Mouse (Mus musculus): ENCODE results near the gene Ppfia4. TPM values are rescaled to one million over a fixed set of nuclear protein-coding genes. Genes with fewer than 3 reads are reported as not detected.

Ppfia4 gene
- polyA plus RNA-seq, 1 experiment from 2014 or later: 10.5 TPM

GRCm38 (mm10) chr1:134326841-134327346 lies 5.8 kb downstream of the Ppfia4 start:
- ATAC-seq (ENCODE audit: insufficient number of reproducible peaks, insufficient read depth, low FRiP score, low read depth): no peak
- Histone ChIP-seq H3K4me1 (ENCODE audit: control insufficient read depth in 2 of 2, insufficient read depth in 2 of 2, low read length in 2 of 2) (peaks cover 0 to 5% of the 10 kb centered on the region in 2 experiments; a peak in 2 of 4 replicates), H3K4me3 (ENCODE audit: control insufficient read depth in 1 of 2, insufficient read depth in 1 of 2, low read depth in 1 of 2, low read length in 2 of 2) (no peak overlapping the region), H3K27ac (replicated peaks in 1 of 2; ENCODE audit: control insufficient read depth in 1 of 2, insufficient read depth in 1 of 2, low read depth in 2 of 2, low read length in 2 of 2) (no peak overlapping the region), H3K9ac (ENCODE audit: low read length) (no peak overlapping the region), H3K27me3 (ENCODE audit: control insufficient read depth, insufficient read depth, low read length) (no peaks in the 10 kb centered on the region), H3K36me3 (ENCODE audit: control insufficient read depth, insufficient read depth, low read length) (peaks cover 54% of the 10 kb centered on the region), H3K9me3 (ENCODE audit: control insufficient read depth, low read length) (no peaks in the 10 kb centered on the region), H3K4me2 (ENCODE audit: low read length) (no peak overlapping the region)
- 85% methylated on average over 12 of the region's 12 CpGs for WGBS

DNA sequence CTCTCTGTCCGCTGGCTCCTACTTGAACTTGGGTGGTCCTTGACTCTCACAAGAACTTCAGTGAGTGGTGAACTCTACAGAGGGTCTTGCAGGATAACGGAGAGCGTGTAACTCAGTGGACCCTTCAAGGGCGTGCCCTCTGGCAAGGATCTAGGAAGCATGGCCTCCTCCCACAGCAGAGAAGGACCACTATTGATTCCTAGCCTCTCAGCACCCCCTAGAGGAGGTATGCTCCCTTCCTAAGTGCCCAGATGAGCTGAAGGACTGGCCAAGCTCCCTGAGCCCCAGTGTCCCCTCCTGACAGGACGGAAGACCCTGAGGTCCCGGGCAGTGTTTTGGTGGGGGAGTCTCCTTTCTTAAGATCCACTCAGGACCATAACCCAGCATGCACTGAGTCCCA lies 10.1 kb downstream of the Ppfia4 start:
- Histone ChIP-seq H3K36me3 (ENCODE audit: control insufficient read depth, insufficient read depth, low read length) (peaks cover 57% of the 10 kb centered on the region), H3K27ac (replicated peaks in 1 of 2; ENCODE audit: control insufficient read depth in 1 of 2, insufficient read depth in 1 of 2, low read depth in 2 of 2, low read length in 2 of 2) (no peak overlapping the region), H3K9ac (ENCODE audit: low read length) (no peak overlapping the region), H3K4me1 (ENCODE audit: control insufficient read depth in 2 of 2, insufficient read depth in 2 of 2, low read length in 2 of 2) (no peaks in the 10 kb centered on the region), H3K4me2 (ENCODE audit: low read length) (no peak overlapping the region), H3K9me3 (ENCODE audit: control insufficient read depth, low read length) (no peaks in the 10 kb centered on the region), H3K27me3 (ENCODE audit: control insufficient read depth, insufficient read depth, low read length) (no peaks in the 10 kb centered on the region), H3K4me3 (ENCODE audit: control insufficient read depth in 1 of 2, insufficient read depth in 1 of 2, low read depth in 1 of 2, low read length in 2 of 2) (no peak overlapping the region)
- WGBS: 71% methylated on average over 6 of the region's 6 CpGs
- ATAC-seq (ENCODE audit: insufficient number of reproducible peaks, insufficient read depth, low FRiP score, low read depth): peak; percentile 48; the same call in 1 of the 2 replicates

DNA sequence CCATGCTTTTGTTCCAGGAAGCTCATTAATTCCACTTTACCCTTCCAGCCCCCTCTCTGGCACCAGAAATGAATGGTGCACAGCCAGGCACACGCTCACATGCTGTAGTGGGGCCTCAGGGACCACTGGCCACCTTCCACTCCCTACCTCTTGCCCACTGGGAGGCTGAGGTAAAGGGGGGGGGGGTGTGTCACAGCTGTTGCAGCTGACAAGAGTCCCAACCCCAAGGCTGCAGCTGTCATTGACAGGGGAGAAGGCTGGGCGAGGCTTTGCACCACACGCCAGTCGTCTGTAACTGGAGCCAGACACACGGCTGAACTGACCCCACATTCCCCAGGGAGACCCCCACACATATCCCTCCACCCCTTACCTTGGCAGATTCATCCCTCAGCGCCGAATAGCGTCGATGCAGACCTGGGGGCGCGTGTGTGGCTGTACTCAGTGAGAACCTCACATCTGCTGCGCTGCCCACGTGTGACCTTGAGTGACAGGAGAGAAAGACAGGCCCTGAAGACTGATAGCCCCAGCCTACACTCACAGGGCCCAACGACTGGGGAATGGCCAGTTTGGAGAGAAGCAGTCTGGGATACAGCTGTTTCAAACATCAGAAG lies 11.9 kb downstream of the Ppfia4 start:
- Histone ChIP-seq H3K4me3 (ENCODE audit: control insufficient read depth in 1 of 2, insufficient read depth in 1 of 2, low read depth in 1 of 2, low read length in 2 of 2) (no peak overlapping the region), H3K27me3 (ENCODE audit: control insufficient read depth, insufficient read depth, low read length) (no peaks in the 10 kb centered on the region), H3K9me3 (ENCODE audit: control insufficient read depth, low read length) (no peaks in the 10 kb centered on the region), H3K4me2 (ENCODE audit: low read length) (no peak overlapping the region), H3K36me3 (ENCODE audit: control insufficient read depth, insufficient read depth, low read length) (peaks cover 61% of the 10 kb centered on the region), H3K27ac (replicated peaks in 1 of 2; ENCODE audit: control insufficient read depth in 1 of 2, insufficient read depth in 1 of 2, low read depth in 2 of 2, low read length in 2 of 2) (no peak overlapping the region), H3K9ac (ENCODE audit: low read length) (no peak overlapping the region), H3K4me1 (ENCODE audit: control insufficient read depth in 2 of 2, insufficient read depth in 2 of 2, low read length in 2 of 2) (no peaks in the 10 kb centered on the region)
- no peak for ATAC-seq (ENCODE audit: insufficient number of reproducible peaks, insufficient read depth, low FRiP score, low read depth)
- 71% methylated on average over 14 of the region's 14 CpGs for WGBS

GRCm38 (mm10) chr1:134318261-134318660 lies 14.5 kb downstream of the Ppfia4 start:
- 77% methylated on average over 5 of the region's 5 CpGs for WGBS
- Histone ChIP-seq H3K27ac (replicated peaks in 1 of 2; ENCODE audit: control insufficient read depth in 1 of 2, insufficient read depth in 1 of 2, low read depth in 2 of 2, low read length in 2 of 2) (no peak overlapping the region), H3K9ac (ENCODE audit: low read length) (no peak overlapping the region), H3K27me3 (ENCODE audit: control insufficient read depth, insufficient read depth, low read length) (no peaks in the 10 kb centered on the region), H3K4me2 (ENCODE audit: low read length) (no peak overlapping the region), H3K4me1 (ENCODE audit: control insufficient read depth in 2 of 2, insufficient read depth in 2 of 2, low read length in 2 of 2) (no peaks in the 10 kb centered on the region), H3K4me3 (ENCODE audit: control insufficient read depth in 1 of 2, insufficient read depth in 1 of 2, low read depth in 1 of 2, low read length in 2 of 2) (no peak overlapping the region), H3K36me3 (ENCODE audit: control insufficient read depth, insufficient read depth, low read length) (peaks cover 53% of the 10 kb centered on the region), H3K9me3 (ENCODE audit: control insufficient read depth, low read length) (no peaks in the 10 kb centered on the region)
- ATAC-seq (ENCODE audit: insufficient number of reproducible peaks, insufficient read depth, low FRiP score, low read depth): no peak

DNA sequence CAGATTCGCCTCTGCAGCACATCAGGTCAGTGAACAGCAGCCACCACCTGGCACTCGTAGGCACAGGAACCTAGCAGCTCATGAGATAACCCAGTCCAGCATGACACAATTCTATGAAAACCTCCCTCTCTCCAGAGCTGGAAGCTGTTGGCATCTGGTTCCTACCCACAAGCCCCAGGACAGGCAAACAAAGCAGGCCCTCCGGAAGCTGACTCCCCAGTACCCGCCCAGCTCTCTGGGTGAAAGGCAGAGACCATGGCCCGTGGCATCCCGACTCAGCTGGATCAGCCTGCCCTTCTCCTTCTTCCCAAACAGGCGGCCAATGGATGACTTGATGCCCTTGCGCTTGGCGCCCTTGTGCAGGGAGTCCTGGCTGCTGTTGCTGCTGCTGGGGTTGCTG lies 16.4 kb downstream of the Ppfia4 start:
- peaks cover 59% of the 10 kb centered on the region for H3K36me3 ChIP-seq (ENCODE audit: control insufficient read depth, insufficient read depth, low read length)
- WGBS: 77% methylated on average over 9 of the region's 9 CpGs
- no peak overlapping the region for H3K4me3 ChIP-seq (ENCODE audit: control insufficient read depth in 1 of 2, insufficient read depth in 1 of 2, low read depth in 1 of 2, low read length in 2 of 2)
- no peak for ATAC-seq (ENCODE audit: insufficient number of reproducible peaks, insufficient read depth, low FRiP score, low read depth)
- H3K27me3 ChIP-seq (ENCODE audit: control insufficient read depth, insufficient read depth, low read length): no peaks in the 10 kb centered on the region
- H3K4me2 ChIP-seq (ENCODE audit: low read length): no peak overlapping the region
- H3K27ac ChIP-seq (replicated peaks in 1 of 2; ENCODE audit: control insufficient read depth in 1 of 2, insufficient read depth in 1 of 2, low read depth in 2 of 2, low read length in 2 of 2): no peak overlapping the region
- no peak overlapping the region for H3K9ac ChIP-seq (ENCODE audit: low read length)
- H3K9me3 ChIP-seq (ENCODE audit: control insufficient read depth, low read length): no peaks in the 10 kb centered on the region
- H3K4me1 ChIP-seq (ENCODE audit: control insufficient read depth in 2 of 2, insufficient read depth in 2 of 2, low read length in 2 of 2): no peaks in the 10 kb centered on the region

DNA sequence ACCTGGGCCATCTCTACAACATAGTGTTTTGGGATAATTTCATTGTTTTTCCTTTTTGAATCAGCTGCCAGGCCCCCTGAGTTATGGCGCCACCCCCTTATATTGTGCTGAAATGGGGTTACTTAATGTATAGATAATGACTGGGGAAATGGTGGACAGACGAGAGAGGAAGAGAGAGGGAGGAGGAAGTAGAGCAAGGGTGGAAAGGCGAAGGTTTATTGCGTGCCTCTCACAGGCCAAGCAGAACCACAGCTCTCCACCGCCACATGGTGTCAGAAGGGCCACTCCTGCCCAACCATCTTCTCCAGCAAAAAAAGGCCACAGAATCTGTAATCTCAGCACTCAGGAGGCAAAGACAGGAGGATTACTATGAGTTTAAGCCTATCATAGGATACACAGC lies 17.5 kb downstream of the Ppfia4 start:
- Histone ChIP-seq H3K4me3 (ENCODE audit: control insufficient read depth in 1 of 2, insufficient read depth in 1 of 2, low read depth in 1 of 2, low read length in 2 of 2) (no peak overlapping the region), H3K27me3 (ENCODE audit: control insufficient read depth, insufficient read depth, low read length) (no peaks in the 10 kb centered on the region), H3K27ac (replicated peaks in 1 of 2; ENCODE audit: control insufficient read depth in 1 of 2, insufficient read depth in 1 of 2, low read depth in 2 of 2, low read length in 2 of 2) (no peak overlapping the region), H3K4me1 (ENCODE audit: control insufficient read depth in 2 of 2, insufficient read depth in 2 of 2, low read length in 2 of 2) (no peaks in the 10 kb centered on the region), H3K9me3 (ENCODE audit: control insufficient read depth, low read length) (no peaks in the 10 kb centered on the region), H3K36me3 (ENCODE audit: control insufficient read depth, insufficient read depth, low read length) (peaks cover 67% of the 10 kb centered on the region), H3K9ac (ENCODE audit: low read length) (no peak overlapping the region), H3K4me2 (ENCODE audit: low read length) (no peak overlapping the region)
- WGBS: 88% methylated on average over 5 of the region's 5 CpGs
- no peak for ATAC-seq (ENCODE audit: insufficient number of reproducible peaks, insufficient read depth, low FRiP score, low read depth)

GRCm38 (mm10) chr1:134311760-134312159 lies 21.0 kb downstream of the Ppfia4 start:
- 86% methylated on average over 7 of the region's 7 CpGs for WGBS
- Histone ChIP-seq H3K36me3 (ENCODE audit: control insufficient read depth, insufficient read depth, low read length) (peaks cover 62% of the 10 kb centered on the region), H3K27ac (replicated peaks in 1 of 2; ENCODE audit: control insufficient read depth in 1 of 2, insufficient read depth in 1 of 2, low read depth in 2 of 2, low read length in 2 of 2) (no peak overlapping the region), H3K27me3 (ENCODE audit: control insufficient read depth, insufficient read depth, low read length) (no peaks in the 10 kb centered on the region), H3K4me1 (ENCODE audit: control insufficient read depth in 2 of 2, insufficient read depth in 2 of 2, low read length in 2 of 2) (no peaks in the 10 kb centered on the region), H3K4me2 (ENCODE audit: low read length) (no peak overlapping the region), H3K9ac (ENCODE audit: low read length) (no peak overlapping the region), H3K9me3 (ENCODE audit: control insufficient read depth, low read length) (no peaks in the 10 kb centered on the region), H3K4me3 (ENCODE audit: control insufficient read depth in 1 of 2, insufficient read depth in 1 of 2, low read depth in 1 of 2, low read length in 2 of 2) (no peak overlapping the region)
- ATAC-seq (ENCODE audit: insufficient number of reproducible peaks, insufficient read depth, low FRiP score, low read depth): no peak

DNA sequence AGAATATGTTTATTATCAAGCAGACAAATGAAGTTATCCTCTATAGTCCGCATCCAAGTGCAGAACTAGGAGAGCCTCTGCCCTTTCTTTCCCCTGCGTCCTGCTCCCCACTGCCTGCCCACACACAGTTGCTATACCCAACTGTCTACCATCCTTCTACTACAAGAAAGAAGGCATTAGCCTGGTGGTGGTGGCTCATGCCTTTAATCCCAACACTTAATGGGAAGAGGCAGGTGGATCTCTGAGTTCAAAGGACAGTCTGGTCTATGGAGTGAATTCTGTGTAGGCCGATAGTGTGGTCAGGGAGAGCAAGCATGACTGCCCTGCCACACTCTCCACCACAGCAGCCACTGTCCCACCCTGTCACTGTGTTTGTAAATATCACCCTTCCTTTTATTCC lies 22.0 kb downstream of the Ppfia4 start:
- Histone ChIP-seq H3K4me3 (ENCODE audit: control insufficient read depth in 1 of 2, insufficient read depth in 1 of 2, low read depth in 1 of 2, low read length in 2 of 2) (no peak overlapping the region), H3K27me3 (ENCODE audit: control insufficient read depth, insufficient read depth, low read length) (no peaks in the 10 kb centered on the region), H3K36me3 (ENCODE audit: control insufficient read depth, insufficient read depth, low read length) (peaks cover 54% of the 10 kb centered on the region), H3K4me2 (ENCODE audit: low read length) (no peak overlapping the region), H3K9me3 (ENCODE audit: control insufficient read depth, low read length) (no peaks in the 10 kb centered on the region), H3K27ac (replicated peaks in 1 of 2; ENCODE audit: control insufficient read depth in 1 of 2, insufficient read depth in 1 of 2, low read depth in 2 of 2, low read length in 2 of 2) (no peak overlapping the region), H3K9ac (ENCODE audit: low read length) (no peak overlapping the region), H3K4me1 (ENCODE audit: control insufficient read depth in 2 of 2, insufficient read depth in 2 of 2, low read length in 2 of 2) (no peaks in the 10 kb centered on the region)
- ATAC-seq (ENCODE audit: insufficient number of reproducible peaks, insufficient read depth, low FRiP score, low read depth): no peak
- 90% methylated on average over 3 of the region's 3 CpGs for WGBS

All from heart, embryonic 14.5 days (tissue).